Mouse (Mus musculus): ENCODE results near the gene Znrf1. TPM values are rescaled to one million over a fixed set of nuclear protein-coding genes. Genes with fewer than 3 reads are reported as not detected.

The Znrf1 gene
- total RNA-seq, 1 experiment, result 38.4 TPM

DNA sequence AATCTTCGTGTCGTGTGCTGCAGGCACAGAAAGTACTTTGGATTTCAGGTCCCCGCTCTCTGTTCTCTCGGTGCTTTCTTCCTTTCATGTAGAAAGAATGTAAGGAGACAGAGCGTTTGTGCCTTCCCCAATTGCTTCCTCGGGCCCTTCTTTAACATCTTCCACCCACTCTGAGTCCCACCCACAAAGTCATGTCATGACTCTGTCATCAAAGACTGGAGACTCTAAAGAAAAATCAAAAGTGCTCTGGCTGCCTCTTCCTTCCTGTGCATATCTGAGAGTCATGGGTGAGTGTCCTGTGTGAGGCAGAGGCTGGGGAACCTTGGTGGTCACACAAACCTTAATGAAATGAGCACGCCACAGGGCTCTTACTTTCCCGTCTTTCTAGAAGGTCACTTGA lies 8.7 kb upstream of the Znrf1 start:
- Histone ChIP-seq H3K9me3 (ENCODE audit: control insufficient read depth, insufficient read depth, low read depth, low read length) (no peaks in the 10 kb centered on the region), H3K9ac (ENCODE audit: insufficient read depth, low read depth, low read length, poor library complexity, severe bottlenecking) (no peak overlapping the region), H3K4me3 (ENCODE audit: insufficient read depth in 1 of 2, low read depth in 1 of 2, low read length in 2 of 2, poor library complexity in 1 of 2, severe bottlenecking in 1 of 2) (no peak overlapping the region), H3K36me3 (ENCODE audit: control insufficient read depth, insufficient read depth, low read length, poor library complexity, severe bottlenecking) (no peaks in the 10 kb centered on the region), H3K27ac (ENCODE audit: insufficient read depth, low read depth, low read length, poor library complexity, severe bottlenecking) (no peak overlapping the region), H3K4me1 (ENCODE audit: control insufficient read depth in 2 of 2, insufficient read depth in 2 of 2, low read length in 2 of 2, poor library complexity in 1 of 2) (peaks cover 0 to 5% of the 10 kb centered on the region in 2 experiments; a peak in 2 of 4 replicates)
- in situ Hi-C loops (cut with MboI; ENCODE audit: low sequenced_read_pairs in 2 of 2, unreplicated experiment in 2 of 2), result no loop called here
- TF ChIP-seq CHD2 (IDR thresholded peaks at IDR 0.05; ENCODE audit: low read depth, low read length) (no peak), MAFK (IDR thresholded peaks at IDR 0.05; ENCODE audit: insufficient read depth, low read depth, low read length) (no peak)
- no peak for DNase-seq (ENCODE audit: low read depth, low spot score)

DNA sequence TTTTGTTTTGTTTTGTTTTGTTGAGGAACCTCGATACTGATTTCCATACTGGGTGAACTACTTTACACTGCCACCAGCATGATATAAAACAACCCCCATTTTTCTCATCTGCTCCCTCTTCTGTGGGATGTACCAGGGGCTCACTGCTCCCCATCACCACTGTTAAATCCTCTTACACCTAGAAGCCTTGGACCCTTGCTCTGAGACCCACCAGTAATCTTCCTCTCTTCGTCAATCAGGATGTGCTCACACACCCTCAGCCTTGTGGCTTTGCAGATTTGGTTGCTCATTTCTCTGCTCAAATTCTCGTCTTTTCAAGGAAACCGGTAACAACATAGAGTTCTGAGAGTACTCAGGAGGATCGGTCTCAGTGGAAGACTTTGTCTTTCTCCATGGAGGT lies 7.8 kb upstream of the Znrf1 start:
- Histone ChIP-seq H3K4me1 (ENCODE audit: control insufficient read depth in 2 of 2, insufficient read depth in 2 of 2, low read length in 2 of 2, poor library complexity in 1 of 2) (peaks cover 0 to 5% of the 10 kb centered on the region in 2 experiments; a peak in 2 of 4 replicates), H3K27ac (ENCODE audit: insufficient read depth, low read depth, low read length, poor library complexity, severe bottlenecking) (no peak overlapping the region), H3K9me3 (ENCODE audit: control insufficient read depth, insufficient read depth, low read depth, low read length) (no peaks in the 10 kb centered on the region), H3K9ac (ENCODE audit: insufficient read depth, low read depth, low read length, poor library complexity, severe bottlenecking) (no peak overlapping the region), H3K36me3 (ENCODE audit: control insufficient read depth, insufficient read depth, low read length, poor library complexity, severe bottlenecking) (no peaks in the 10 kb centered on the region), H3K4me3 (ENCODE audit: insufficient read depth in 1 of 2, low read depth in 1 of 2, low read length in 2 of 2, poor library complexity in 1 of 2, severe bottlenecking in 1 of 2) (no peak overlapping the region)
- in situ Hi-C loops (cut with MboI; ENCODE audit: low sequenced_read_pairs in 2 of 2, unreplicated experiment in 2 of 2), result no loop called here
- no peak for DNase-seq (ENCODE audit: low read depth, low spot score)
- TF ChIP-seq CHD2 (IDR thresholded peaks at IDR 0.05; ENCODE audit: low read depth, low read length) (no peak), ZC3H11A (IDR thresholded peaks at IDR 0.05; ENCODE audit: borderline replicate concordance, low read depth, low read length) (no peak), ZNF384 (IDR thresholded peaks at IDR 0.05; ENCODE audit: low read depth, low read length) (no peak)

- no peak for TF ChIP-seq CHD2 (IDR thresholded peaks at IDR 0.05; ENCODE audit: low read depth, low read length)
- TF ChIP-seq ZC3H11A (IDR thresholded peaks at IDR 0.05; ENCODE audit: borderline replicate concordance, low read depth, low read length), result no peak
- no peak for TF ChIP-seq MAFK (IDR thresholded peaks at IDR 0.05; ENCODE audit: insufficient read depth, low read depth, low read length)
- TF ChIP-seq HCFC1 (IDR thresholded peaks at IDR 0.05; ENCODE audit: borderline replicate concordance, insufficient read depth, low read length), result no peak
- no peak for TF ChIP-seq ZNF384 (IDR thresholded peaks at IDR 0.05; ENCODE audit: low read depth, low read length)
- DNase-seq (ENCODE audit: low read depth, low spot score), result no peak
- Histone ChIP-seq H3K4me3 (ENCODE audit: insufficient read depth in 1 of 2, low read depth in 1 of 2, low read length in 2 of 2, poor library complexity in 1 of 2, severe bottlenecking in 1 of 2) (no peak overlapping the region), H3K4me1 (ENCODE audit: control insufficient read depth in 2 of 2, insufficient read depth in 2 of 2, low read length in 2 of 2, poor library complexity in 1 of 2) (peaks cover 0 to 7% of the 10 kb centered on the region in 2 experiments; a peak in 2 of 4 replicates), H3K27ac (ENCODE audit: insufficient read depth, low read depth, low read length, poor library complexity, severe bottlenecking) (no peak overlapping the region), H3K36me3 (ENCODE audit: control insufficient read depth, insufficient read depth, low read length, poor library complexity, severe bottlenecking) (no peaks in the 10 kb centered on the region), H3K9me3 (ENCODE audit: control insufficient read depth, insufficient read depth, low read depth, low read length) (no peaks in the 10 kb centered on the region), H3K9ac (ENCODE audit: insufficient read depth, low read depth, low read length, poor library complexity, severe bottlenecking) (no peak overlapping the region)
- in situ Hi-C loops (cut with MboI; ENCODE audit: low sequenced_read_pairs in 2 of 2, unreplicated experiment in 2 of 2), result no loop called here
These were observed 4.7 kb upstream of the Znrf1 start for GRCm38 (mm10) chr8:111531191-111531590.

GRCm38 (mm10) chr8:111531621-111532020 lies 4.3 kb upstream of the Znrf1 start:
- Histone ChIP-seq H3K4me1 (ENCODE audit: control insufficient read depth in 2 of 2, insufficient read depth in 2 of 2, low read length in 2 of 2, poor library complexity in 1 of 2) (peaks cover 0 to 7% of the 10 kb centered on the region in 2 experiments; a peak in 2 of 4 replicates), H3K9ac (ENCODE audit: insufficient read depth, low read depth, low read length, poor library complexity, severe bottlenecking) (no peak overlapping the region), H3K36me3 (ENCODE audit: control insufficient read depth, insufficient read depth, low read length, poor library complexity, severe bottlenecking) (no peaks in the 10 kb centered on the region), H3K27ac (ENCODE audit: insufficient read depth, low read depth, low read length, poor library complexity, severe bottlenecking) (no peak overlapping the region), H3K9me3 (ENCODE audit: control insufficient read depth, insufficient read depth, low read depth, low read length) (no peaks in the 10 kb centered on the region), H3K4me3 (ENCODE audit: insufficient read depth in 1 of 2, low read depth in 1 of 2, low read length in 2 of 2, poor library complexity in 1 of 2, severe bottlenecking in 1 of 2) (no peak overlapping the region)
- TF ChIP-seq ZC3H11A (IDR thresholded peaks at IDR 0.05; ENCODE audit: borderline replicate concordance, low read depth, low read length), result no peak
- TF ChIP-seq HCFC1 (IDR thresholded peaks at IDR 0.05; ENCODE audit: borderline replicate concordance, insufficient read depth, low read length), result no peak
- TF ChIP-seq ZNF384 (IDR thresholded peaks at IDR 0.05; ENCODE audit: low read depth, low read length), result no peak
- no peak for TF ChIP-seq CHD2 (IDR thresholded peaks at IDR 0.05; ENCODE audit: low read depth, low read length)
- TF ChIP-seq MAFK (IDR thresholded peaks at IDR 0.05; ENCODE audit: insufficient read depth, low read depth, low read length), result no peak
- in situ Hi-C loops (cut with MboI; ENCODE audit: low sequenced_read_pairs in 2 of 2, unreplicated experiment in 2 of 2), result no loop called here
- DNase-seq (ENCODE audit: low read depth, low spot score), result no peak

GRCm38 (mm10) chr8:111533503-111533902 lies 2.4 kb upstream of the Znrf1 start:
- H3K9ac ChIP-seq (ENCODE audit: insufficient read depth, low read depth, low read length, poor library complexity, severe bottlenecking), result no peak overlapping the region
- no peak overlapping the region for H3K4me3 ChIP-seq (ENCODE audit: insufficient read depth in 1 of 2, low read depth in 1 of 2, low read length in 2 of 2, poor library complexity in 1 of 2, severe bottlenecking in 1 of 2)
- in situ Hi-C loops (cut with MboI; ENCODE audit: low sequenced_read_pairs in 2 of 2, unreplicated experiment in 2 of 2), result no loop called here
- no peaks in the 10 kb centered on the region for H3K36me3 ChIP-seq (ENCODE audit: control insufficient read depth, insufficient read depth, low read length, poor library complexity, severe bottlenecking)
- H3K27ac ChIP-seq (ENCODE audit: insufficient read depth, low read depth, low read length, poor library complexity, severe bottlenecking), result no peak overlapping the region
- no peak for DNase-seq (ENCODE audit: low read depth, low spot score)
- H3K4me1 ChIP-seq (ENCODE audit: control insufficient read depth in 2 of 2, insufficient read depth in 2 of 2, low read length in 2 of 2, poor library complexity in 1 of 2), result peaks cover 0 to 11% of the 10 kb centered on the region in 2 experiments; a peak in 2 of 4 replicates
- H3K9me3 ChIP-seq (ENCODE audit: control insufficient read depth, insufficient read depth, low read depth, low read length), result no peaks in the 10 kb centered on the region
- no peak for TF ChIP-seq HCFC1 (IDR thresholded peaks at IDR 0.05; ENCODE audit: borderline replicate concordance, insufficient read depth, low read length)
- no peak for TF ChIP-seq CHD2 (IDR thresholded peaks at IDR 0.05; ENCODE audit: low read depth, low read length)
- no peak for TF ChIP-seq MAFK (IDR thresholded peaks at IDR 0.05; ENCODE audit: insufficient read depth, low read depth, low read length)
- TF ChIP-seq ZNF384 (IDR thresholded peaks at IDR 0.05; ENCODE audit: low read depth, low read length), result no peak
- no peak for TF ChIP-seq ZC3H11A (IDR thresholded peaks at IDR 0.05; ENCODE audit: borderline replicate concordance, low read depth, low read length)
